Mouse (Mus musculus) megakaryocyte, embryonic 14.5 days (primary cell): Measurements from ENCODE around the gene Taok3. TPM values are rescaled to one million over a fixed set of nuclear protein-coding genes. Genes with fewer than 3 reads are reported as not detected.
A peak's percentile ranks its signal among the peaks of the same experiment; 100 is the strongest.

Source experiments
- H3K27me3 ChIP-seq: replicated peaks from 2 replicates; pipeline ENCODE3; 2012; ENCODE audit warnings: inconsistent platforms
- H3K36me3 ChIP-seq: replicated peaks from 2 replicates; pipeline ENCODE3; 2012; ENCODE audit warnings: low read length, inconsistent platforms, mixed read lengths
- H3K4me1 ChIP-seq: 2 replicates; pipeline ENCODE4 v1.6.1; 2012; ENCODE audit warnings: inconsistent platforms
- H3K4me3 ChIP-seq: replicated peaks from 2 replicates; pipeline ENCODE3; 2012; ENCODE audit warnings: moderate library complexity, mild to moderate bottlenecking, inconsistent platforms
- H3K9me3 ChIP-seq: 2 replicates; pipeline ENCODE4 v1.6.1; 2012; ENCODE audit warnings: inconsistent platforms
- FLI1 ChIP-seq: IDR thresholded peaks from 2 replicates; pipeline ENCODE4 v1.6.1; 2012; ENCODE audit warnings: low read length, inconsistent platforms, mixed read lengths
- GATA1 ChIP-seq: IDR thresholded peaks from 3 replicates; pipeline ENCODE4 v1.6.1; 2012; ENCODE audit warnings: mixed read lengths, low read length, inconsistent platforms, borderline replicate concordance
- polyA plus RNA-seq: library from polyadenylated mRNA; stranded (reverse); fragments of >175 nt; gene quantifications from 2 replicates; pipeline ENCODE4 v1.2.3, GENCODE M21; 2012; ENCODE audit warnings: low replicate concordance; ENCODE audit not compliant: insufficient read depth

The Taok3 gene
- polyA plus RNA-seq, 1 experiment, result 75.0 TPM

DNA sequence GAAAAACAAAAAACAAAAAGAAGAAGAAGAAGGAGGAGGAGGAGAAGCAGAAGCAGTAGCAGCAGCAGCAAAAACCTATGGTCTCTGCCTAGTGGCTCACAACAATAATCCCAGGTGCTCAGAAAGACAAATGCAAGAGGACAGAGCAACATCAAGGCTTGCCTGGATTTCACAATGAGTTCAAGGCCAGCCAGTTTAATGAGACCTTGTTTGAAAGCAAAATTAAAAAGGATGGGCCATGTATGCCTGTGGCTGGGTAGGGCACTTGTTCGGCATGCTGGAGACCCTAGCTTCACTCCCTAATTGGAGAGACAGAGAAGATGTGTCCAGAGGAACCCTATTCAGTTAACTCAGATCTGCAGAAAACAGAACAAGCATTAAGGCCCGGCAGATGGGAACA, 2.7 kb upstream of the Taok3 start:
- Histone ChIP-seq H3K4me1 (peaks cover 57% of the 10 kb centered on the region), H3K36me3 (peaks cover 18% of the 10 kb centered on the region), H3K4me3 (no peak overlapping the region), H3K9me3 (no peaks in the 10 kb centered on the region), H3K27me3 (no peaks in the 10 kb centered on the region)
- TF ChIP-seq GATA1, result no peak
- no peak for TF ChIP-seq FLI1

DNA sequence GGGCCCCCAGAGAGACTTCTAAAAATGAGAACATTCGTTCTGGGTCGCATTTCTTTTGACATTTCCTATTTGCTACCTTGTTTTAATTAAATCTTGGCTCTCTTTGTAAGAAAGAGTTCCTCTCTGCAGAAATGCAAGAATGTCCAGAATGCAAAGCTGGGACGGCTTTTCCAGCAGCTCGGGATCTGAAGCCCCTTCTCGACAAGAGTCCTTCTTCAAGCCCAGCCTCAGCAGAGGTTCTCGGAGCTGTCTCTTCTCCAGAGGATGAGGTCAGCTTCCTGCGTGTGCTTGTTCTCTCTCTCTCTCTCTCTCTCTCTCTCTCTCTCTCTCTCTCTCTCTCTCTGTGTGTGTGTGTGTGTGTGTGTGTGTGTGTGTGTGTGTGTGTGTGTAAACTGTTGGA, 2.2 kb upstream of the Taok3 start:
- H3K4me3 ChIP-seq, result no peak overlapping the region
- TF ChIP-seq FLI1, result no peak
- no peak for TF ChIP-seq GATA1
- peaks cover 16% of the 10 kb centered on the region for H3K36me3 ChIP-seq
- no peaks in the 10 kb centered on the region for H3K27me3 ChIP-seq
- no peaks in the 10 kb centered on the region for H3K9me3 ChIP-seq
- peaks cover 61% of the 10 kb centered on the region for H3K4me1 ChIP-seq

DNA sequence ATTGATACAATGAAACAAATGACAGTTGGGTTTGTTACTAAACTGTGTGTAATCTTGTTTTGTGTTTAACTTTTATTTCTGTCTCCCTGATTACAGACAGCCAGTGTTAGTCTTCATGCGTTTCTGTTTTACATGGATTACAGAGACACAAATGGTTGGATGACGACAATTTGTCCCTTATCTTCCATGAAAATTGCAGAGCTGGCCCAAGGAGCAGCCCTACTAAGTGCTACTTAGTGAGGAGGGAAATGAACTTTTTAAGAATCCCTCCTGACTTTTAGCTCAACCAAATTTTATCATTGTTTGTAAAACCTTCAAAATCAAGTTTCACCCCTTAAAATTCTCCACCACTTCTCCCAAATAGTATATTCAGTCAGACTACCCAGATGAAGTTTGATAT, 1.7 kb upstream of the Taok3 start:
- Histone ChIP-seq H3K9me3 (no peaks in the 10 kb centered on the region), H3K4me3 (no peak overlapping the region), H3K27me3 (no peaks in the 10 kb centered on the region), H3K36me3 (peaks cover 12% of the 10 kb centered on the region), H3K4me1 (peaks cover 66% of the 10 kb centered on the region)
- TF ChIP-seq FLI1 (no peak), GATA1 (no peak)

DNA sequence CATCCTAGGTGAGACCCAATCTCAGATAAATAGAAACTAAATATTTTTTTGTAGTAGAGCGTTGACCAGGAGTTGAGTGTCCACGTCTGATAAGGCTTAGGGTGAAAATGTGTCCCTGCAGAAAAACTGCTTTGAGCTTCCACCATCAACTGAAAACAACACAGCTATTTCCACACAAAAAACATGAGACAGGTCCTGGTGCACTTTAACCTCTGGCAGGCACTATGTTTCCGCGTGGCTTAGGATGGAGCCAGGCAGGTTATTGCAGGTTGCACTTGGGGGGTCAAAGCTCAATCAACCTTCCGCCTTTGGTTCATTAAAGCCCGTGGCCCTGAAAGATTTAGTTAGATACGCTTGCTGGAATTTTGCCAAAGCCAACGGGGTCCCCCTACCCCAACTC, 1.1 kb upstream of the Taok3 start:
- Histone ChIP-seq H3K4me3 (peak overlapping the region; percentile 78), H3K4me1 (peaks cover 72% of the 10 kb centered on the region)
- TF ChIP-seq FLI1 (no peak), GATA1 (no peak)

DNA sequence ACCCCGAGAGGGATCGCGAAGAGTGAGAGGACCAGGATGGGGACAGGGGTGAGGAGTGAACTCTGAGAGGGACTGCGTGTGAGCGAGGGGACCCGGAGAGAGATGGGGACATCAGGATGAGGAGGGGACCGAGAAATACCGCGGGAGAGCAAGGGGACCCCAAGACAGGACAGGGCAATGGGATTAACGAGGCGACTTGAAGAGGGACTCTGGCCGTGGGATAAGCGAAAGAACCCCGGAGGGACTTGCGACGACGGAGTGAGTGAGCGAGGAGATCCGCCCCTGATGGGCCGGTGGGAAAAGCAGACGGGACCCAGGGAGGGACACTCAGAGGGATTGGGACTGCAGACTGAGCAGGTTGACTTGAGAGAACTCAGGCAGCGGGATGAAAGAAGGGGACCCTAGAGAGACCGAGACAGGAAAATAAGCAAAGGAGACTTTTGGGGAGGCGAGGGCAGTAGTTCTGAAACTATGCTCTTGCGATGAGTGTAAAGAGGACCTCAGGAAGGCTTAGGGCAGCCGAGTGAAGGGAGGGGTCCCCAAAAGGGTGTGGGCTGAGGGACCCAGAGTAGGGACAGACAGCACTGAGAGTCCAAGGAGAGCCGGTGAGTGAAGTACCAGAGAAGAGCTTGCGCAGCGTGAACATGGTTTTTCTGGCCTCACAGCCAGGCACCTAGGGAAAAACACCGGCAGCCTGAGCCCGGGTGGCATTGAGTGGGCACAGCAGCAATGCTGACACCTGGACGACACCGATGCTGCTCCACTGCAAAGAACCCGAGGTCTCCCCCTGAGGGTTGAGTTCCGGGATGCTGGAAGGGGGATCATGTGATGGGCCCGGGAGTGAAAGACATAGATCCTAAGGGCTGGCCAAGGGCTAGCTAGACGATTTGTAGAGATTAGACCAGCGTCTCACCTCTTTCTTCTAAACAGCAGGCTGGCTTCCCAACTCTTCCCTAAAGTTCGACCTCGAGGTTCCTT, 849 bp downstream of the Taok3 start:
- no peaks in the 10 kb centered on the region for H3K9me3 ChIP-seq
- H3K4me1 ChIP-seq, result peaks cover 83% of the 10 kb centered on the region
- no peaks in the 10 kb centered on the region for H3K27me3 ChIP-seq
- peak overlapping the region; percentile 96 for H3K4me3 ChIP-seq
- peaks cover 27% of the 10 kb centered on the region for H3K36me3 ChIP-seq
- no peak for TF ChIP-seq GATA1
- TF ChIP-seq FLI1, result no peak

More for the DNA sequence above, 1.1 kb upstream of the Taok3 start:
- H3K36me3 ChIP-seq, result peaks cover 14% of the 10 kb centered on the region
- no peaks in the 10 kb centered on the region for H3K9me3 ChIP-seq
- H3K27me3 ChIP-seq, result no peaks in the 10 kb centered on the region

DNA sequence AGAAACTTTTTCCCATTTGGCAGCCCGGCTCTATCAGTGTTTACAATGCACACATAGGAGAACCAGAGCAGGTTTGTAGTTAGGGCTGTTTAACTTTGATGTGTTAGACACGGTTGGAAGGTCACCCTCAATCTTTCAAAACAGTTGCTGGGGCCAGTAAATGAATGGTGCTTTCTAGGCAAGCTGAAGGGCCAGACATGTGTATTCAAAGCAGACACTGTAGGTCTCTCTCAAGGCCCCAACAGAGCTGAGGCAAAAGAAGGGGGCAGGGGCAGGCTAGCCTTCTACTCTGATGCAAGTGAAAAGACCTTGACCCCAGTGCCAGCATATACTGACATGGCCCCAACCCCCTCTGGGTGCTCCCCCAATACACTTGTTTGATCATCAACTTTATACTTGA, 1.7 kb downstream of the Taok3 start:
- Histone ChIP-seq H3K4me1 (peaks cover 83% of the 10 kb centered on the region), H3K4me3 (peak overlapping the region; percentile 96), H3K36me3 (peaks cover 31% of the 10 kb centered on the region), H3K27me3 (no peaks in the 10 kb centered on the region), H3K9me3 (no peaks in the 10 kb centered on the region)
- no peak for TF ChIP-seq FLI1
- TF ChIP-seq GATA1, result no peak

DNA sequence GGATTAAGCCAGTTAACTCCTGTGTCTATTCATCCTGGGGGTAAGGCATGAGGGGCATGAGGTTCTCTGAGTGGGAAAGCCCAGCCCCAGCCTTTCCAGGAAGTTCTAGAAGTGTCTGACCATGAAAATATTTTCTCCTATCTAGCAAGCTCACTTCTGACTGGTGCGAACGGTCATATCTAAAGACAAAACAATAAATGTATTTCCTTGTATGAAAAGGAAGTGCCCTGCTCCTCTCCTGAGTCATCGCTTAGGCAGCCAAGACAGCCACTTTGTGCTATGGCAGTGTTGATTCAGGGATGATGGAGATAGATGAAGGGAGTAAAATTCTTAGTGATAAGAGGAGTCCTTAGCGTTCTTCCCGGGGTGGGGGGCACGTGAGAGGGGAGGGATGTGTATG, 3.2 kb downstream of the Taok3 start:
- H3K4me3 ChIP-seq, result peak overlapping the region; percentile 40
- H3K27me3 ChIP-seq, result no peaks in the 10 kb centered on the region
- peaks cover 38% of the 10 kb centered on the region for H3K36me3 ChIP-seq
- H3K4me1 ChIP-seq, result peaks cover 80% of the 10 kb centered on the region
- TF ChIP-seq FLI1, result no peak
- H3K9me3 ChIP-seq, result no peaks in the 10 kb centered on the region

DNA sequence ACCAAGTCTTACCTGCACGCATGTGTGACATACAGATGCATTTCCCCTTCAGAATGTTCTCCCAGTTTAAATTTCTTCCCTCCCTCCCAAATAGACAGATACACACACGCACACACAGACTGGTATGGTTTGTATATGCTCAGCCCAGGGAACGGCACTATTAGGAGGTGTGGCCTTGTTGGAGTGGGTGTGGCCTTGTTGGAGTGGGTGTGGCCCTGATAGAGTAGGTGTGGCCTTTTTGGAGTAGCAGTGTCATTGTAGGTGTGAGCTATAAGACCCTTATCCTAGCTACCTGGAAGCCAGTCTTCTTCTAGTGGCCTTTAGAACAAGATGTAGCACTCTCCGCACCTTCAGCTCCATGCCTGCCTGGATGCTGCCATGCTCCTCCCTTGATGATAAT, 3.9 kb downstream of the Taok3 start:
- Histone ChIP-seq H3K27me3 (no peaks in the 10 kb centered on the region), H3K4me1 (peaks cover 80% of the 10 kb centered on the region), H3K9me3 (no peaks in the 10 kb centered on the region), H3K36me3 (peaks cover 45% of the 10 kb centered on the region), H3K4me3 (no peak overlapping the region)
- TF ChIP-seq FLI1, result no peak
- no peak for TF ChIP-seq GATA1

DNA sequence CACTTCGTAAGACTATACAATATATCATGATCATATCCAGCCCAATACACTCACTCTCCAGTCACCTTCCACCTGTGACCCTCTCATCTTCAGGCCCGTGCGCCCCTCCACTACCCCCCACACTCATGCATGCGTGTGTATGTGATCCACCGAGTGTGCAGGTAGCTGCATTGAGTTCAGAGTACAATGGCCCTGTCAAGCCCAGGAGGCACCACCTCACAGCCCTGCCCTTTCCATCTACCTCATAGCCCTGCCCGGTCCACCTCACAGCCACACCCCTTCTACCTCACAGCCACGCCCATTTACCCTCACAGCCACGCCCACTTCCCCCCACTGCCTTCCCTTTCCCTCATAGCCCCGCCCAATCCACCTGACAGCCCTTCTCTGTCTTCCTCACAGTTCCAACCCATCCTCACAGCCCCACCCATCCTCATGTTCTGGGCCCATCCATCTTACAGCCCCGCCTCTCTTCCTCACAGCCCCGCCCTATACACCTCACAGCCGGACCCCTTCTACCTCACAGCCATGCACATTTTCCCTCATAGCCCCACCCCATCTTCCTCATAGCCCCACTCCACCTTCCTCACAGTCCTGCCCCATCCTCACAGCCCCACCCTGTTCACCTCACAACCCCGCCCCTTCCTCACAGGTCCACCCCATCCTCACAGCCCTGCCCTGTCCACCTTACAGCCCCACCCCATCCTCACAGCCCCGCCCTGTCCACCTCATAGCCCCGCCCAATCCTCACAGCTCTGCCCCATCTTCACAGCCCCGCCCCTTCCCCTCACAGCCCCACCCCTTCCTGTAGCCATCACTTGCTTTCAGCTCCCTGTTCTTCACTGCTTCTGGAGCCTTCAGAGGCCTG, 5.8 kb downstream of the Taok3 start:
- Histone ChIP-seq H3K27me3 (no peaks in the 10 kb centered on the region), H3K4me3 (peak overlapping the region; percentile 73), H3K9me3 (no peaks in the 10 kb centered on the region), H3K36me3 (peaks cover 58% of the 10 kb centered on the region), H3K4me1 (peaks cover 87% of the 10 kb centered on the region)
- TF ChIP-seq FLI1 (no peak), GATA1 (no peak)

DNA sequence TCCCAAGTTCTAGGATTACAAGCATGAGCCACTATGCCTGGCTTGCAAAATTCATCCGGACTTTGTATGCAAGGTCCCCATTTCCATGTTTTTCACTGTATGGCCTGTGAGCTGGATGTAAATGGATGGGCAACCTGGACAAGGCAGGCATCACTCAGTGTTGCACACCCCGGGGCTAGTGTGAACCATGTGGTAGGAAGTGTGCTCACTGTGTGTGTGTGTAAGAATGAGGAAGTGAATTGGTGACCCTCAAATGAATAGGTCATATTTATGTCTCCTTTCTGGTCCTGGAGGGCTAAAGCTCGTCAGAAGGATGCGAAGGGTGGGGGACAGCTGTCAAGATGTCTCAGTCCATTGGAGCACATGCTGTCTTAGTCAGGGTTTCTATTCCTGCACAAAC, 7.1 kb downstream of the Taok3 start:
- peaks cover 63% of the 10 kb centered on the region for H3K36me3 ChIP-seq
- H3K9me3 ChIP-seq, result no peaks in the 10 kb centered on the region
- peak overlapping the region; percentile 0 for H3K4me3 ChIP-seq
- H3K4me1 ChIP-seq, result peaks cover 86% of the 10 kb centered on the region
- no peaks in the 10 kb centered on the region for H3K27me3 ChIP-seq
- TF ChIP-seq GATA1, result no peak
- TF ChIP-seq FLI1, result no peak
